Mouse (Mus musculus) cortical plate, adult 2 months (tissue): Measurements from ENCODE around the gene Phlda3.

Source experiments
- CTCF ChIP-seq: fragments of 200-500 bp; IDR thresholded peaks from 2 replicates; pipeline ENCODE4 v1.5.1; 2011; ENCODE audit warnings: mild to moderate bottlenecking, control low read depth, low read length; ENCODE audit not compliant: insufficient read depth; ENCODE audit errors: extremely low read depth
- POLR2A ChIP-seq: fragments of 200-500 bp; IDR thresholded peaks from 2 replicates; pipeline ENCODE4 v1.6.1; 2011; ENCODE audit warnings: mild to moderate bottlenecking, low read length, control low read depth; ENCODE audit not compliant: insufficient read depth; ENCODE audit errors: extremely low read depth

GRCm38 (mm10) chr1:135729367-135729713 is 36.6 kb upstream of the Phlda3 start:
- no peak for TF ChIP-seq CTCF
- TF ChIP-seq POLR2A: no peak
